Mouse (Mus musculus) kidney, adult 8-10 months (tissue): Measurements from ENCODE around the gene Kcng4.

Experiments
- DNase-seq, 2 experiments: peaks; one replicate each; pipeline ENCODE4 v3.0.0; 2022

Gene Kcng4

DNA sequence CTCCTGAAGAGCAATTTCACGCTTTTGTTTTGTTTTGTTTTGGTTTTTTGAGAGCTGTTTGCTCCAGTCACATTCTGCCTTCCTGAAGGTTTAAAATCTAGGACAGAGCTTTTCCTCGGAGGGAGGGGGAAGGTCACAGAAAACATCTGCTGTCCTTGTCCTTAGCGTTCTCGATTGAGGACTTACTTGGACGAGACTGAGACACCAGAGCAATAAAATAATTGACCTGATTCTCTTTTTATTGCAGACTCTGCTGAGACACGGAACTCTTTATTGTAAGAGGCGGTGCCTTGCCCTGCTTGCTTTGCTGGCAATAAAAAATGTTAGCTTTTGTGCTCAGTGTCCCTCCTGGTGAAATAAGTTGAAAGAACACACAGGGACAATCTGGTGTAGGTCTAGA is 4.3 kb upstream of the Kcng4 start:
- no peak for DNase-seq

DNA sequence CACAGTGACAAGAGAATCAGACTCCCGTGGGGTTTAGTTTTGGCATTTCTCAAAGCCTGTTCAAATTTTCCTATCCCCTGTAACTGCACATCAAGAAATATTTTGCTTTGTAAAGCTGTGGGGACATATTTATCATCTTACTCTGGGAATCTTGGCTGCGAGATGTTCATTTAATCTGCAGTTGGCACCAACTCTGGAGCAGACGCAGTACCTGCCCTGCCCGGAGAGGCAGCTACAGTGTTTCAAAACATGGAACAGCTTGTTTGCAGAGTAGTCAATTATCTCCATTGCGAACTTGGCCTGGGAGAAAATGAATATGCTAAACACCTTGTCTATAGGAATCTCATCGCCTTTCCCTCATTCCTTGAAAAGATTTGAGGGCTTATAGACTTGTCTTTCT is 2.8 kb upstream of the Kcng4 start:
- DNase-seq, result no peak

DNA sequence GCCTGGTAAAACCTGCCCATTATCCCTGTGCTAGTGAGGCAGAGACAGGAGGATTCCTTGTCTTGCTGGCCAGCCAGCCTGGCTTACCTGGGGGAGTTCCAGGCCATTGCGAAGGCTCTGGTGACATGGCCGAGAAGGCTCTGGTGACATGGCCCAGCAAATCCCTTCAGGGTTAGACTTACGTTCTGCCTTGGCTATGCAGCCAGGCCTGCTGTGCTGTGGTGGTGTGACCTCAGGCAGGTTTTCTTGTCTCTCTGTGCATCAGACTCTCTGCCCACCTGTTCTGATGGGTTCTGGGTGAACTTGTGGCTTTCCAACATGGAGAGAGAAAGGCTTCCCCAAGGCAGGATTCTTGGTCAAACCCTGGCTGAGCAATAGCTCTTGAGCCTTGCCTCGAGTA is 1.9 kb upstream of the Kcng4 start:
- DNase-seq, result no peak

DNA sequence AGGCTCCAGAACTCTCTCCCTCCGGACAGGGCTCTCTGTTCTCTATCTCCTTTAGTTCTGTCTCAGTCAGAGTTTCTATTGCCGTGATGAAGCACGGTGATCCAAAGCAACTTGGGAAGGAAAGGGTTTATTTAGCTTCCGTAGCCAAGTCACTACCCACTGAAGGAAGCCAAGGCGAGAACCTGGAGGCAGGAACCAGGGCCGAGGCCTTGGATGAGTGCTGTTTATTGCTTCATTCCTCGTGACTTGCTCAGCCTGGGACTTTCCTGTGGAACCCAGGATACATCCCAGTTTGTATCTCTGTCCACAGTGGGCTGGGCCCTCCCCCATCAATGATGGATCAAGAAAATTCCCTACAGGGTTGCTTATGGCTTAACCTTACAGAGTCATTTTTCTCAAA is 1.3 kb upstream of the Kcng4 start:
- no peak for DNase-seq

DNA sequence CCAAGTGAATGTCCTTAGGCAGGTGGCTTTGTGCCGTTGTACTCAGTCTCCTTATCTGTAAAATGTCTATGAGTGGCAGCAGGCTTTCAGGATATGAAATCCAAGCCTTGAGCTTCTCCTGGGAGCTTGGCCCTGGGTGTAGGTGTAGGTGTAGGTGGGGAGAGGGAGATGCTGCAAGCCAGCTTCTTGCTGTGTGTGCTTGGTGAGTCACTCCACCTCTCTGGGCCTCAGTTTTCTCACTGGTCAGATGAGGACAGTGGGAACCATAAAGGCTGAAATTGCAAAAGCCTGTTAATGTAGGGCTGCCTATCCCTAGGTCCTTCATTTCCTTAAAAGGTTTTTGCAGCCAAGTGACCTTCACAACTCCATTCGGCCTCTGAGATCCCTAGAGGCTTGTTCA is 478 bp upstream of the Kcng4 start:
- DNase-seq, result no peak

DNA sequence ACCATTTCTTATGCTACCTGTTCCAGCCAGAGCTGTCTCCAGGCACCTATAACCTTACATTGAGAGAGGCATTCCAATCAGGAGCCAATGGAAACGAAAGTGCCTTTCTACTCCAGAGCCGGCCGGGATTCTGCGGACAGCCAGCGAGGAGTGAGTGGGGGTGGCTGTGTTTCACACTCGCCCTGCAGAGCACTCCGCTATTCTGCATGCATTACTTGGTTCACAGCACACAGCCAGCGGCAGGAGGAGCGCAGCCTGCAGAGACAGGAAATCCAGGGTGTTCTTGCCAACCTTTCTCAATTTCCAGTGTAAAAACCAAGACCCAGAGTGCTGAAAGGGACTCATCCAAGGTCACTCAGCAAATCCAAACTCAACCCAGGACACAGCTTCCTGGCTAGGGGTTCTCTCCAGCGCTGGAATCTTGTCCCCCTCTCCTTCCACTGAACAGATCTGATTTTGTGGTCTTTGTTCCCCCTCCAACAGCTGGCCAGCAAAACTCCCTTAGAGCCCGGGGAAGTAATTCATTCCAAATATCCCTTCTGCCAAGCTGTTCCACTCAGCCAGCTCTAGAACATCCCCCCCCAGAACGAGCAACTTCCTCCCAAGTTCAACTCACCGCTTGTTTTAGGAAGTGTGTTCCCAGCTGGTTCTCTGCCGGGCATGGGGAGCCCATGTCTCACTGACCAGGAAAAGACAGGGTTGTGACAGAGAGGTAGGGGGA is 704 bp downstream of the Kcng4 start:
- peak; percentile 10 to 16 for DNase-seq

DNA sequence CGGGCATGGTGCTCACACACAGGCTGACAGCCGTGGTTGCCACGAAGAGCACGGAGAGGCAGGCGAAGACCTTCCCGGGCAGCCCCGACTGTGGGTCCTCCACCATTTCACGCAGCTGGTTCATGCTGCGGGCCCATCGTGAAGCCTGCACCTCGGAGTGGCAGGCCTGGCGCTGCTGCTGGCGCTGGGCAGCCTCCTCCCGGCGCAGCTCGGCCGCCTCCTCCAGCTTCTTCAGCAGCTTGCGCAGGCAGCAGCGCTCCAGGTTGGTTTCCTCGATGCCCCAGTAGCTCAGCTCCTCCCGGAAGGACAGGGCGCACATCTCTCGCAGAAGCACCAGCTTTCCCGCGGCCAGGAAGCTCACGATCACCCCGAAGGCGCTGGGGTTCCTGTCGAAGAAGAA is 2.6 kb downstream of the Kcng4 start:
- DNase-seq, result no peak

DNA sequence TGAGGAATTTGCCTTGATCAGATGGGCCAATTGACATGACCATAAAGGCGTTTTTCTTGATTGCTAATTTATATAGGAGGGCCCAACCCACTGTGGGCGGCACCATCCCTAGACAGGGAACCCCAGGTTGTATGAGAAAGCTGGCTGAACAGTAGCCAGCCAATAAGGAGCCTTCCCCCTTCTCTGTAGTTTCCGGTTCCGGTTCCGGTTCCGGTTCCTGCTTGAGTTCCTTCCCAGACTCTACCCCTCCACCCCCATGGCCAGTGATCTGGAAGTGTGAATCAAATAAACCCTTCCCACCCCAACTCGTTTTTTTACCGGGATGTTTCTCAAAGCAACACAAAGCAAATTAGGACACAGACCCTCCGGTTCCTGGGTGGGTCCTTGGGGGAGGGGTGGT is 3.2 kb downstream of the Kcng4 start:
- DNase-seq, result no peak

DNA sequence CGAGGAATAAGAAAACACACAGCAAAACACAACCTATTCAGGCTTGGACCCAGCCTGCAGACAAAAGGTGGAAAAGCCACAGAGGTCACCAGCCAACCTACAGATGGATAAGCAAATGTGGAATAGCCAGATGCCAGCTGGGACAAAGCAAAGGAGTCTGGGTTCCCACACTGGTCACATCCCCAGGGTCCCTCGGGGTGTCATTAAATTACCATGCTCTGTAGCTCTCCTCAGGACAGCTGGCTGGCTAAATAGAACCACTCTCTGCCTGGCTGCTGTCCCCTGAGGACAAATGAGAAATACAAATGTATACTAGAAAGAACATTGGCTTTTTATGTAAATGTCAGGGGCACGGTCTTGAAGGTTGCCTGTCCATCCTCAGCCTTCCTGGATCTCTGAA is 4.6 kb downstream of the Kcng4 start:
- DNase-seq, result no peak

DNA sequence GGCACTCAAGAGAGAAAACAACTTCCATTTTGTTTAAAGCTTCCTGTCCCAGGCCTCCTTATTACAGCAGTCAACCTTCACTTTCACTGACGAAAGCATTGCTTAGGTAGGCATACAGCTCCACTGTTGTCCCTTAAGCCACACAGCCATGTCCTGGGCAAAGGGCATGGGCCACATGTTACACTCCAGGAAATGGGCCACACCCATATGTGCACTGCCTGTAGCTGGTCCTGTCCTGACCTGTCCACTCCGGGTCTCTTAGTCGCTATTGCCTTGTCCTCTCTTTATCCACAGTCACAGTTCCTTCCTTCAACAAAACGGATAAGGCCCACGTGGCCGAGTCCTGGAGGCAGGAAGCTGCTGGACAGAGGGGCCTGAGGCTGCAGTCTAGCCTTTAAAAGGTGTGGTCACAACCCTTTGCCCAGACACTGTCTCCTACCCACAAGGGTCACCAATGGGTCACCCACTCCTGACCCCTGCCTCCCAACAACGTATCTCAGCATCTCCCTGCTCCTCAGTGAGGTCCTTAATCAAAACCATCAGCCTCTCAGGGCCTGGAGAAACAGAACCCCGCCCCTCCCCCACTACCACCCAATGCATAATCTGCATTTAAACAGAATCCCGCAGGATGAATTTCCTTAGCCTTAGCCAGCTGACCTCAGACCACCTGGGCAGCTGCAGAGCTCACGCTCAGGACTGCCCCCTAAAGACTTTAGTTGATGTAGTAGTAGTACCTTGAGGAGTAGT is 7.7 kb downstream of the Kcng4 start:
- no peak for DNase-seq

DNA sequence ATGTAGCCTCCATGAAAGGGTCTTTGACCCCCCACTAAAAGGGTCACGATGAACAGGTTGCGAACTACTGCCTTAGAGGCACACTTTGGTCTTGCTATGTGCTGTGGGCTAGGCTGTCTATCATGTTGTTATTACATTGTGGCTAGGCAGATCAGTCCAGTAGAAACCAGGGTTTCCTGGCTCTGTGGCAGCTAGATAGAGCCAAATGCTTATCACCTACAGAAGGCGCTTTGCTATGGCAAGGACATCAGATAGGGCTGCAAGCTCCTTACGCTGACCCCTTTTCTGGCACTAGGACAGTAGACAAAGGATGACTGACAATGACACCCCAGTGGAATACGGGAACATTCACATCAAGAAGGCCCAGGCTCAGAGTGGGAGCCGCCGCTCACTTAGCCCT is 8.3 kb downstream of the Kcng4 start:
- DNase-seq, result no peak

DNA sequence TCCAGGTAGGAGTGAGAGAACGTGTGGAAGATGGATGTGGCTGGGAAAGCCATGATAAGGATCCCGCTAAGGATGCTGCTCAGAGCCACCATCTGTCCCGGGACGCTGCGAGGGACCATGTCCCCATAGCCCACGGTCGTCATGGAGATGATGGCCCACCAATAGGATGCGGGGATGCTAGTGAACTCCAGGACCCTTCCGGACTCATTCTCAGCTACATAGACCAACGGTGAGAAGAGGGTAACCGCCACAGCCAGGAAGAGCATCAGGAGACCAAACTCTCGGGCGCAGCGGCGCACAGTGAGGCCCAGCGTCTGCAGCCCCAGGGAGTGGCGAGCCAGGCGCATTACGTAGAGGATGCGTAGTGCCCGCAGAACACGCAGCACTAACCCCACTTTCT is 9.7 kb downstream of the Kcng4 start:
- DNase-seq, result no peak

DNA sequence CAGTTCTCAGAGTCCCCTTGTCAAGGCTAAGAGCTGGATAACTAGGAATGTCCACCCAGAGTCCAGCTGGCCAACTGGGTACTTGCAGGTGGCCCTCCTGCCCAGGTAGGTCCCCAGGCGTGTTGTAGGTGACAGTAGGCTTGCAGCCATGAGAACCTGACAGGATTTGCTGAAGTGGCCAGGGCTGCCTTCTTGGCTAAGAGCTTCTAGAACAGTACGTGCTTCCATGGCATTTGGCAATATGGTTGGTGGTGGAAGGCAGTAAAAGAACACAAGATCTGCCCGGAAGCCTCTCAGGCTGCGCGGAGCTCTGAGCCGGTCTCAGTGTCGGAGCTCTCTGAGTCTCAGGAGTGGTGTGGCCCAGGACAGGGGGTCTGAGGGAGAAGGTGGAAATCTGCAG is 10.6 kb downstream of the Kcng4 start:
- no peak for DNase-seq

DNA sequence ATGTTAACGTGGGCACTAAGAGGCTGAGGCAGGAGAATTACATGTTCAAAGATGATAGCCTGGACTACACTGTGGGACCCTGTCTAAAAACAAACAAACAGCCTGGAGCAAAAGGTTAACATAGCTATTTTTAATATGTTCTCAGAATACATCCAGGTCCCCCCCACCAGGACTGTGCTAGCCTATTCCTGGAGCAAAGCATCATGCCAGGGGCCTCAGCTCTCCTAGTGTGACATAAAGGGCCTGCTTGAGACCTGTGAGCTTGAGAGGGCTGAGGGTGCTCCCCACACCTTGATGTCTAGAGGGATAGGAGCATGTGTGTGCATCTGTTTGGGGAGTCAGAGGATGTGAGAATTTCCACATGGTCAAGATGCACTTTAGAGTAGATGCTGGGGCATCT is 11.7 kb downstream of the Kcng4 start:
- no peak for DNase-seq

DNA sequence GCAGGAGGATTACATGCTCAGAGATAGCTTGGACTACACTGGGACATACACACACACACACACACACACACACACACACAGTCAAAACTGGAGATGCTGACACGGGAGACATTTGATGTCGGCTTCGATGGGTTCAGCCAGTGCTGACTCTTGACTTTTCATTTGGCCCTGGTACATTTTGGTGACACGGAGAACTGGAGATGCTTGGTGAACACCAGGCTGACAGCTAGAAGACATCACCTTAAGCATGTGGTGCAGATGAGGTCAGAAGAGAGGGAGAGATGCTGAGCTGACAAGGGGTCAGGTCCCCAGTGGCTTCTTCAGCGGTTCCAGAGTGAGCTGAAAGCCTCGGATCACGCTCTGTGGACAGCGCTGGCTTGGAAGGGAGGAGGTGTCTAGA is 12.4 kb downstream of the Kcng4 start:
- DNase-seq, result no peak

DNA sequence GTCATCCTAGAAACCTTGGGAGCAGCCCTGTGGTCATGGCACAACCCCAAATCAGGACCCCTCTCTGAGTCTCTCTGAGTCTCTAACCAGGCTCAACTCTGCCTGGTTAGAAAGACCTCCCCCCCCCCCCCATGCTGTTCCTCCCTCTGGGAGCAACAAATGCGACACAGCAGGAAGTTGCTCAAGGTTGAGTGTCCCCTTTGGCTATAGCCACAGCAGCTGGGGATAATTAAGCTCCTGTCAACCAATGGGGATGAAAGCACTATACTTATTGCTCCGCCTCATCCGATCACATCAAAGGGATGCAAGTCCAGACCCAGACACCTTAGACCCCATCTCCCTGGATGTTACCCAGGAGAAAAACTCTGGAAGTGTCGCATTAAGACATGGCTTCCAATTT is 12.9 kb downstream of the Kcng4 start:
- no peak for DNase-seq

DNA sequence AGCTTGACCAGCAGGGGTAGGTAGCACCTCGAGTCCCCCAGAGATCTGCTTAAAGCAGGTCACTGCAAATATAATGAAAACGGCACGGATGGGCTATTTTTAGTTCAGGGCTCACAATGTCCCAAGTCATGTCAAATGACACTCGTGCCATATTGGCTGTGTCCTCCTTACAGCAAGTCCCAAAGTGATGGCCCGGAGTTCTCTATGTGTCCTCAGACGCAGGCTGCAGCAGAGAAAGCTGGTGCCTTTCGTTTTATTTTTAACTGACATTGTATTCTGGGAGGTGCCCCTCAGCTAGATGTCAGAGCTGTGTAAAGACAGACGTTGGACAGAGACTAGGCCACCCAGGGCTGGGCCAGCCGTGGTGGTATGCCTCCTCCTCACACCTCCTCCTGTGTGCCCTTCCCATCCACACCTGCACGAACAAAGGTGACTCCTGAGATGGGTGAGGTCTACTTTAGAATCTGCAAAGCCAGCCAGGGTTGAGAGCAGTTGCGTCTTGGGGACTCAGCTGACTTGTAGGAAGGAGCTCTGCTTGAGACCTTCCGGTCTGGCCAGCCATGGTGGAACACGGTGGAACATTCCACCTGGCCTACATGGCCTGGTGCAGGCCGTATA is 14.5 kb downstream of the Kcng4 start:
- no peak for DNase-seq

DNA sequence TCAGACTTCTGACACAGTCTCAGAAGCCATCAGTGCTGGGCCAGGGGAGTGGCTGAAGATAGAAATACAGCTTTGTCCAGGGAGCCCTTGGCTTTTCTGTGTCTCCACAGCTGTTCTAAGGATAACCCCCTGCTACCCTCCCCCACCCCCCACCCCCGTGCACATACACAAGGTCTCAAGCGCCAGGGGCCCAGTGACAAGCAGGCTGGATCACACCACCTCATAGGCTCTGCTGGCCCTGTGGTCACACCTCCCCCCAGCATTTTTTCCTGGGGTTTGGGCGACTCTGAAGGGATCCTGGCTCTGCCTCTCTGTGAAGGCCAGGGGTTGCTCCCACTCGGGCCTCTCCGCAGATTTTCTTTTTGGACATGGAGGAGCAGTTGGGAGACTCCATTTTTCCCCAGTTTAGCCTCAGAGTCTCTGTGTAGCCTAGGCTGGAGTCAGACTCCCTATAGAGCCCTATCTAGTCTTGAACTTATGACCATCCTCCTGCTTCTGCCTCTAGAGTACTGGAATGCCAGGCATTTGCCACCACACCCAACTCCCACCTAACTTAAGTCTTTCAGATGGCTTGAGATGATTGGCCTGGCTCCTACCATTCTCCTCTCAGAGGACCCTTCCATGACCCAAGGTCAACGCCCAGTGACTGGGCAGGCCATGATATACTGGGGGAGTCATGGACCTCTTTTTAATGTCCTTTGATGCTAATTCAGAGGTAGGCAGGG is 15.2 kb downstream of the Kcng4 start:
- DNase-seq, result no peak

DNA sequence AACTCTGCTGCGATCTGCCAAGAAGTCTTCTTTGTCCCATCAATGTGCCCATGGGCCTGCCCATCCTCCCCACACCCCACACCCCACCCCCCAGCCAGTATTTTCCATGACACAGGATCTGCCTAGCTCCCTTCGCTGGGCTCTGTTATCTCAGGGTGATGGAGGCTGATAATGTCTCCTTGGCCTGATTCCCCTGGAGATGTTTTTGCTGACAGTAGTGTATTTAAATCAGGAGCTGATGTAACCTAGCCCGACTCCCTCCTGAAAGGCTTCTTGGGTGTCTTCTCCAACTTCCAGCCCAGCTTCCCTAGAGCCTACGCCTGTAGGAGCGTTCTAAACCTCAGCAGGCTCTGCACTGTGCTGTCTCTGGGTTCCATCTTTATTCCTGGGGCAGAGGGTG is 16.6 kb downstream of the Kcng4 start:
- DNase-seq, result no peak

DNA sequence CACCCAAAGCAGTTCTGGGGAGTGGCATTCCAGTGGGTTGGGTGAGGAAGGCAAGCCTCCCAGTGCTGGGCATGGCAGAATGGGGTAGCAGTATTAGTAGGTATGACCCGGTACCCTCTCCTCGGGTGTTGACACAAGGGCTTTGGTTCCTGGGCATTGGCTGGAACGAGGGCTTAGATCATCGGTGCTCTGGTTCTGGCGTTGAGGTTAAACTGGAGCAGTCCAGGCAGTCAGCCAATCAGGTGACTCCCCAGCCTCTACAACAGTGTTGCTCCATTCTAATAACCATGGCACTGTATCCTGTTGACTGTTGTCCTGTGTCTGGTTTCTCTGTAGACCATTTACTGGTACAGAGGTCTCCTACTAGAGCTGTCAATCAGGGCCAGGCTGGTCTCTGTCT is 17.9 kb downstream of the Kcng4 start:
- no peak for DNase-seq

DNA sequence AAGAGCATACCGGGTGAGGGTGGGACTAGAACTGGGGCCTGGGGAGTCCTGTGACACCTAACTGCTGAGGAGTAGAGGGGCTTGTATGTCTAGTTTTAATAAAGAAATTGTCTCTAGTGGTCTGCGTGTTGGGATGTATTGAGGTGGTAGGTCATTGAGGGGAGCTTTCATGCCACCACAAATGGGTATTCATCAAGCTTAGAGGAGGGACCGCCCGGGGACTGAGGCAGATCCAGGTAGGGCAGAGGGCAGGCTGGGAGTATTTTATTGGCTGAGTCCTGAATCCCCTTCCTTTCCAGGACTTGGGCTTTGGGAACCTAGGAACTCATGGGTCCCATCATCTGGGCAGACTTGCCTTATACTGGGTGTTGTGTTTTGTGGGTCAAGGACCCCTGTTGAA is 18.7 kb downstream of the Kcng4 start:
- no peak for DNase-seq

DNA sequence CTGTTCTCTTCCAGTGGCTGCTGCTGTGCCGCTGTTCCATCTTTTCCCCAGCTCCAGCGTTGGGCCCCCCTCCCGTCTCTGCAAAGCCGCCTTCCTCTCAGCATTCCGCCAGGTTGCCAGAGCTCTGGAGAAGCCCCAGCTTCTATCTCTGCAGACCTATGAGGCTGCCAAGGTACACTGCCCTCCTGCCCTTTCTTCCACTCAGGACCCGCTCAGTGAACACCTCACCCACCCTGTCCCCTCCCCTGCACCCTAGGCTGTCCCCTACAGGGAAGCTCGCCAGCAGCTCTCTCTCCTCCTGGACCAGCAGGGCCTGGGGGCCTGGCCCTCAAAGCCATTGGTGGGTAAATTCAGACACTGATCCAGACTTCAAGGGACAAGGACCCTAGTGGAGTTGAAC is 19.1 kb downstream of the Kcng4 start:
- no peak for DNase-seq

DNA sequence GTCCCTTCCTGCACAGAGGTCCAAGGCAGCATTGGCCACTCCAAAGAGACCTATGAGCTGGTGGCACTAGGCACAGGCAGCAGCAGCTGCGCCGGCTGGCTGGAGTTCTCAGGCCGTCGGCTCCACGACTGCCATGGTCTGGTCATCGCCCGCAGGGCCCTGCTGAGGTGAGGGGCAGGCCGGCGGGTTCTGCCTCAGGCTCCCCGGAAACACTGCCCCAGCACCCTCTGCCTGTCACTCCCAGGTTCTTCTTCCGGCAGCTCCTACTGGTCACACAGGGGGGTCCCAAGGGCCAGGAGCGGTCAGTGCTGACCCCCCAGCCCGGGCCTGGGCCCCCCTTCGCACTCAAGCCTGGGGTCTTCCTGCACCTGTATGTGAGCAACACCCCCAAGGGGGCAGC is 20.4 kb downstream of the Kcng4 start:
- DNase-seq, result no peak

DNA sequence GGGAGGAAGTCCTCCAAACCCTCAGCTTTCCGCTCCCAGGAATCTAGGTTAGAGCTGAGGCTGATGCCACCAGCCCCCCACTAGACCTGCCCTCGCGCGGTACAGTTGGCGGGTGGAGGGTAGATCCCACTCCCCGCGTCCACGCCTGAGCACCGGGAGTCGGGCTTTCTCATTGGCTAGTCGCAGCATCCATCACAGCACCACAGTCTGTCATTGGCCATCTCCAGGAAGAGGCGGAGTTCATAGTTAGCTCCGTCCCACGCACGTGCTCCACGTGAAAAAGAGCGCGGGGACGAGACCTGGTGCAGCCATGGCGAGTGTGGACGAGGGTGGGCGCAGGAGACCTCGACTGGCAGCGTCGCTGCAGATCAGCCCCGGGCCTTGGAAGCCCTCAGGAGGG is 23.0 kb downstream of the Kcng4 start, which contains the start of gene Adad2:
Adad2 (plus strand) TSS at position 277 of the 400 bp plus-strand sequence.
- no peak for DNase-seq
